Mouse (Mus musculus): Measurements from ENCODE around the gene Klk7. TPM values are rescaled to one million over a fixed set of nuclear protein-coding genes. Genes with fewer than 3 reads are reported as not detected.

The Klk7 gene
- polyA plus RNA-seq, 1 experiment from 2014 or later = not detected

GRCm38 (mm10) chr7:43855709-43856108 lies 44.6 kb downstream of the Klk7 start:
- Histone ChIP-seq H3K36me3 (no peaks in the 10 kb centered on the region), H3K4me1 (replicated peaks) (no peaks in the 10 kb centered on the region), H3K27ac (no peak overlapping the region), H3K4me2 (no peak overlapping the region), H3K27me3 (no peaks in the 10 kb centered on the region), H3K4me3 (no peak overlapping the region), H3K9ac (no peak overlapping the region), H3K9me3 (no peaks in the 10 kb centered on the region)
- ATAC-seq (ENCODE audit: low FRiP score) = no peak
- WGBS = 75% methylated on average over 3 of the region's 3 CpGs

- Histone ChIP-seq H3K4me3 (no peak overlapping the region), H3K27ac (no peak overlapping the region), H3K36me3 (no peaks in the 10 kb centered on the region), H3K9me3 (no peaks in the 10 kb centered on the region), H3K4me1 (replicated peaks) (no peaks in the 10 kb centered on the region), H3K27me3 (no peaks in the 10 kb centered on the region), H3K4me2 (no peak overlapping the region), H3K9ac (no peak overlapping the region)
- ATAC-seq (ENCODE audit: low FRiP score) = no peak
- WGBS = 87% methylated on average over 7 of the region's 7 CpGs
Observed at GRCm38 (mm10) chr7:43856307-43856706, 45.2 kb downstream of the Klk7 start.

- H3K27me3 ChIP-seq = no peaks in the 10 kb centered on the region
- H3K9me3 ChIP-seq = no peaks in the 10 kb centered on the region
- H3K36me3 ChIP-seq = no peaks in the 10 kb centered on the region
- H3K4me2 ChIP-seq = no peak overlapping the region
- WGBS = 92% methylated on average over 12 of the region's 12 CpGs
- H3K27ac ChIP-seq = no peak overlapping the region
- H3K9ac ChIP-seq = no peak overlapping the region
- no peak overlapping the region for H3K4me3 ChIP-seq
- no peak for ATAC-seq (ENCODE audit: low FRiP score)
- H3K4me1 ChIP-seq (replicated peaks) = no peaks in the 10 kb centered on the region
Observed at GRCm38 (mm10) chr7:43857501-43857900, 46.4 kb downstream of the Klk7 start.

- H3K9me3 ChIP-seq = no peaks in the 10 kb centered on the region
- no peak for ATAC-seq (ENCODE audit: low FRiP score)
Observed at GRCm38 (mm10) chr7:43860411-43860810, 49.3 kb downstream of the Klk7 start.

More at GRCm38 (mm10) chr7:43860411-43860810, 49.3 kb downstream of the Klk7 start:
- Histone ChIP-seq H3K9ac (no peak overlapping the region), H3K4me3 (no peak overlapping the region), H3K36me3 (no peaks in the 10 kb centered on the region), H3K4me1 (replicated peaks) (no peaks in the 10 kb centered on the region), H3K27ac (no peak overlapping the region), H3K4me2 (no peak overlapping the region), H3K27me3 (no peaks in the 10 kb centered on the region)
- WGBS = 38% methylated on average over 8 of the region's 8 CpGs

Other genes with a start within 250 kb of the Klk7 start
- gene Zfp658, start 249.0 kb upstream of the Klk7 start, polyA plus RNA-seq (2015; fragmentation: Nextera tagmentation; extraction: Ambion mirVana) = 8.5 and 10.0 TPM in 2 replicates
- 15.1 and 15.5 TPM in 2 replicates for gene Zfp719, start 231.7 kb upstream of the Klk7 start, polyA plus RNA-seq (2015; fragmentation: Nextera tagmentation; extraction: Ambion mirVana)
- 0.43 and 0.56 TPM in 2 replicates for gene Zfp819, start 204.1 kb upstream of the Klk7 start, polyA plus RNA-seq (2015; fragmentation: Nextera tagmentation; extraction: Ambion mirVana)
- gene Ceacam18, start 176.6 kb upstream of the Klk7 start, polyA plus RNA-seq (2015; fragmentation: Nextera tagmentation; extraction: Ambion mirVana) = not detected in 2 replicates
- 0.28 and 0.49 TPM in 2 replicates for gene Siglece, start 151.1 kb upstream of the Klk7 start, polyA plus RNA-seq (2015; fragmentation: Nextera tagmentation; extraction: Ambion mirVana)
- 20.4 and 21.8 TPM in 2 replicates for gene Ctu1, start 139.3 kb upstream of the Klk7 start, polyA plus RNA-seq (2015; fragmentation: Nextera tagmentation; extraction: Ambion mirVana)
- not detected in 2 replicates for gene Klk14, start 120.9 kb upstream of the Klk7 start, polyA plus RNA-seq (2015; fragmentation: Nextera tagmentation; extraction: Ambion mirVana)
- 0.09 and 0.10 TPM in 2 replicates for gene Klk13, start 98.7 kb upstream of the Klk7 start, polyA plus RNA-seq (2015; fragmentation: Nextera tagmentation; extraction: Ambion mirVana)
- not detected in 2 replicates for gene Klk12, start 42.4 kb upstream of the Klk7 start, polyA plus RNA-seq (2015; fragmentation: Nextera tagmentation; extraction: Ambion mirVana)
- gene Klk11, start 36.7 kb upstream of the Klk7 start, polyA plus RNA-seq (2015; fragmentation: Nextera tagmentation; extraction: Ambion mirVana) = not detected in 2 replicates
- 0.18 TPM in 1 of 2 replicates, not detected in the other for gene Klk10, start 30.3 kb upstream of the Klk7 start, polyA plus RNA-seq (2015; fragmentation: Nextera tagmentation; extraction: Ambion mirVana)
- gene Klk9, start 19.4 kb upstream of the Klk7 start, polyA plus RNA-seq (2015; fragmentation: Nextera tagmentation; extraction: Ambion mirVana) = 0.18 TPM in 1 of 2 replicates, not detected in the other
- 4.4 and 7.8 TPM in 2 replicates for gene Klk8, start 13.7 kb upstream of the Klk7 start, polyA plus RNA-seq (2015; fragmentation: Nextera tagmentation; extraction: Ambion mirVana)
- not detected in 2 replicates for gene Klk6, start 13.2 kb downstream of the Klk7 start, polyA plus RNA-seq (2015; fragmentation: Nextera tagmentation; extraction: Ambion mirVana)
- not detected in 2 replicates for gene Klk5, start 30.7 kb downstream of the Klk7 start, polyA plus RNA-seq (2015; fragmentation: Nextera tagmentation; extraction: Ambion mirVana)
- 0.98 and 1.5 TPM in 2 replicates for gene Klk4, start 69.9 kb downstream of the Klk7 start, polyA plus RNA-seq (2015; fragmentation: Nextera tagmentation; extraction: Ambion mirVana)
- gene Klk15, start 122.4 kb downstream of the Klk7 start, polyA plus RNA-seq (2015; fragmentation: Nextera tagmentation; extraction: Ambion mirVana) = not detected in 2 replicates
- gene Klk1b8, start 139.4 kb downstream of the Klk7 start, polyA plus RNA-seq (2015; fragmentation: Nextera tagmentation; extraction: Ambion mirVana) = not detected in 2 replicates
- not detected in 2 replicates for gene Klk1b1, start 155.5 kb downstream of the Klk7 start, polyA plus RNA-seq (2015; fragmentation: Nextera tagmentation; extraction: Ambion mirVana)
- not detected in 2 replicates for gene Klk1b9, start 164.8 kb downstream of the Klk7 start, polyA plus RNA-seq (2015; fragmentation: Nextera tagmentation; extraction: Ambion mirVana)
- not detected in 2 replicates for gene Klk1b11, start 184.6 kb downstream of the Klk7 start, polyA plus RNA-seq (2015; fragmentation: Nextera tagmentation; extraction: Ambion mirVana)
- gene Klk1b26, start 200.9 kb downstream of the Klk7 start, polyA plus RNA-seq (2015; fragmentation: Nextera tagmentation; extraction: Ambion mirVana) = not detected in 2 replicates
- gene Klk1b27, start 241.0 kb downstream of the Klk7 start, polyA plus RNA-seq (2015; fragmentation: Nextera tagmentation; extraction: Ambion mirVana) = not detected in 2 replicates